Mouse (Mus musculus): Measurements from ENCODE around the gene Ndufb3.

- TF ChIP-seq CTCF (IDR thresholded peaks at IDR 0.05; ENCODE audit: low read depth, low read length), result no peak
- TF ChIP-seq POLR2A (IDR thresholded peaks at IDR 0.05; ENCODE audit: extremely low read depth, insufficient read depth, low read length), result no peak
These were observed 1.3 kb downstream of the Ndufb3 start for GRCm38 (mm10) chr1:58587491-58587890.
